In genomic region chr9:111460201-111460814, GRCm38 (mm10) we compare ENCODE assay signal across 9 mouse cellular contexts. TPM values are rescaled to one million over a fixed set of nuclear protein-coding genes. Genes with fewer than 3 reads are reported as not detected.
DNase-seq lines count a peak whose midpoint lies in the region; ATAC-seq lines count a peak whose summit lies in the region.
"Had no signal": no experiment of that assay in that cellular context is flagged by ENCODE, and none has a peak within 500 bp of the region (broad histone marks: within the 10 kb centered on the region; RNA-seq: fewer than 3 reads in every experiment).

No protein-coding gene starts in this region.

- H3K36me3 ChIP-seq in lung, embryonic 15.5 days, result no peaks in the 10 kb centered on the region
- H3K36me3 ChIP-seq in intestine, embryonic 16.5 days (ENCODE audit: control insufficient read depth, insufficient read depth, low read length), result no peaks in the 10 kb centered on the region
- H3K36me3 ChIP-seq in liver, embryonic 16.5 days (ENCODE audit: control insufficient read depth, insufficient read depth), result no peaks in the 10 kb centered on the region

- H3K27ac ChIP-seq in lung, embryonic 15.5 days, result no peak overlapping the region
- H3K27ac ChIP-seq in intestine, embryonic 16.5 days (ENCODE audit: low read length), result no peak overlapping the region
- no peak overlapping the region for H3K27ac ChIP-seq in liver, embryonic 16.5 days (ENCODE audit: low read length)

- H3K4me3 ChIP-seq in lung, embryonic 15.5 days, result no peak overlapping the region
- H3K4me3 ChIP-seq in intestine, embryonic 16.5 days (ENCODE audit: low read length), result no peak overlapping the region
- no peak overlapping the region for H3K4me3 ChIP-seq in liver, embryonic 16.5 days (ENCODE audit: low read depth, low read length)

- no peak overlapping the region for H3K9ac ChIP-seq in lung, embryonic 15.5 days
- no peak overlapping the region for H3K9ac ChIP-seq in intestine, embryonic 16.5 days (ENCODE audit: low read depth, low read length)
- no peak overlapping the region for H3K9ac ChIP-seq in liver, embryonic 16.5 days (ENCODE audit: low read depth, low read length)

- WGBS in lung, embryonic 15.5 days, result 30% methylated on average over 6 of the region's 6 CpGs
- WGBS in intestine, embryonic 16.5 days, result 31% methylated on average over 6 of the region's 6 CpGs
- 44% methylated on average over 6 of the region's 6 CpGs for WGBS in liver, embryonic 16.5 days (ENCODE audit: insufficient replicate concordance)

- H3K27me3 ChIP-seq in lung, embryonic 15.5 days, result no peaks in the 10 kb centered on the region
- no peaks in the 10 kb centered on the region for H3K27me3 ChIP-seq in intestine, embryonic 16.5 days (replicated peaks; ENCODE audit: control insufficient read depth, insufficient read depth, low read length)
- H3K27me3 ChIP-seq in liver, embryonic 16.5 days (ENCODE audit: control insufficient read depth, insufficient read depth, low read depth, low read length), result no peaks in the 10 kb centered on the region

- H3K4me1 ChIP-seq in lung, embryonic 15.5 days, result peaks cover 11% of the 10 kb centered on the region; the same call in 1 of the 2 replicates
- peaks cover 2% of the 10 kb centered on the region; the same call in 1 of the 2 replicates for H3K4me1 ChIP-seq in intestine, embryonic 16.5 days (ENCODE audit: control insufficient read depth, insufficient read depth, low read length)
- H3K4me1 ChIP-seq in liver, embryonic 16.5 days (ENCODE audit: control insufficient read depth, low read depth, low read length), result no peaks in the 10 kb centered on the region

- peak; percentile 47; the same call in 1 of the 2 replicates for ATAC-seq in lung, embryonic 15.5 days (ENCODE audit: borderline replicate concordance, extremely low read depth, low FRiP score, low TSS enrichment)
- ATAC-seq in intestine, embryonic 16.5 days, result peak; percentile 53; the same call in 1 of the 2 replicates
- peak; percentile 67 for ATAC-seq in liver, embryonic 16.5 days (ENCODE audit: low read depth)

- no peaks in the 10 kb centered on the region for H3K9me3 ChIP-seq in lung, embryonic 15.5 days
- H3K9me3 ChIP-seq in intestine, embryonic 16.5 days (ENCODE audit: control insufficient read depth, low read length), result no peaks in the 10 kb centered on the region
- H3K9me3 ChIP-seq in liver, embryonic 16.5 days (replicated peaks; ENCODE audit: control insufficient read depth, low read length), result no peaks in the 10 kb centered on the region

- no peak for DNase-seq in lung, adult 18-20 months
- DNase-seq in right cerebral cortex, adult 2 months (ENCODE audit: low spot score in 2 of 2), result no peak
- no peak for DNase-seq in Muller cell, postnatal 12 days (ENCODE audit: inconsistent ontology term)
- DNase-seq in B cell, adult 2 months, result no peak
- DNase-seq in gastrocnemius, postnatal 4 days (ENCODE audit: low spot score in 2 of 2), result no peak
- DNase-seq: cerebellum, adult 2 months had no signal

- no peak overlapping the region for H3K4me2 ChIP-seq in lung, embryonic 15.5 days
- no peak overlapping the region for H3K4me2 ChIP-seq in intestine, embryonic 16.5 days (ENCODE audit: low read depth, low read length)
- H3K4me2 ChIP-seq in liver, embryonic 16.5 days (ENCODE audit: low read depth, low read length), result no peak overlapping the region

RNA-seq across cellular contexts. Expression of gene Dclk3, which starts 21.4 kb away (rescaled TPM):
- 0.31 and 0.40 TPM in 2 replicates for polyA plus RNA-seq in lung, embryonic 15.5 days (2015; fragmentation: Nextera tagmentation; extraction: Ambion mirVana)
- 0.58 and 0.77 TPM in 2 replicates for polyA plus RNA-seq in intestine, embryonic 16.5 days (2015; fragmentation: Nextera tagmentation; extraction: Ambion mirVana)
- 0.12 TPM in 1 of 2 replicates, not detected in the other for polyA plus RNA-seq in liver, embryonic 16.5 days (2015; fragmentation: Nextera tagmentation; extraction: Ambion mirVana)
- 1 to 10 TPM; 1.5 to 1.7 TPM for total RNA-seq in gastrocnemius, postnatal 4 days (2021)
